Mouse (Mus musculus): ENCODE measurements around the gene Canx. TPM values are rescaled to one million over a fixed set of nuclear protein-coding genes. Genes with fewer than 3 reads are reported as not detected.

Gene Canx
- polyA plus RNA-seq, 1 experiment from 2014 or later, result 262 TPM

DNA sequence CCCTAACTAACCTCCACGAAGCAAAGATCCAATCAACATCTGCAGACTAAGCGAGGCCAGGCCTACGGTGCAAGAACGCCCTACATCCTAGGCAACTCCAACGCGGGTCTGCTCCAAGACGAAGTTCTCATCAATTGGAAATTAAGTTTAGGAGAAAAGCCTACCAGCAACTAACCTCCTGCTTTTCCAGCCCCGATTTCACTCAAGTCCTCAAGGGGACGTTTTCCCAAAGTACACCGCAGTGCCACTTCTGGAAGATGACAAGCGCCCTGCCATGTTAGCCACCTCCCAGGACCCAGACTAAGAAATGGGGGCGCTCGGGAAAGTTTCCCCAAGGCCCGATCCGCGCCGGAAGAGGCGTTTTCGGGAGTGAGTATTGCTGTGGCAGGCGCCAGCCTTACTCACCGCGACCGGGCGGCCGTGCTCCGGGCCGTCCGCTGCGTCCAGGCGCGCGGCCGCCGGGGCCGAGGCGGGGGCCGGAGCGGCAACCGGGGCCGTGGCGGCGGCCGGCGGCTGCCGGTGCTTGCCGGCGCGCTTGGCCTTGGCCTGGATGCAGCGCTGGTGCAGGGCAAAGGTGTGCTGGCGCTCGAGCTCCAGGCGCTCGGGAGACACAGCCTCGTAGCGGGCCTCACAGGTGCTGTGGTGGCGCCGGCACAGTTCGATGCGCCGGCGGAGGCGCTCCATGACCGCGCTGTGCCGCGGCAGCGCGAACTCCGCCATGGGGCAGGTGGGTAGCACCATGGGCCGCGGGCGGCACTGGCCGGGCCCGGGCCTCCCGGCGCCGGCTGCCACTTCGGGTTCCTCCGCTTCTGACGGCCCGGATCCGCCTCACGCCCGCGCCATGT is 33.9 kb downstream of the Canx start:
- peak overlapping the region; percentile 99 for H3K9ac ChIP-seq
- ATAC-seq (ENCODE audit: extremely low read depth, insufficient number of reproducible peaks, low FRiP score, low TSS enrichment), result peak; percentile 68

DNA sequence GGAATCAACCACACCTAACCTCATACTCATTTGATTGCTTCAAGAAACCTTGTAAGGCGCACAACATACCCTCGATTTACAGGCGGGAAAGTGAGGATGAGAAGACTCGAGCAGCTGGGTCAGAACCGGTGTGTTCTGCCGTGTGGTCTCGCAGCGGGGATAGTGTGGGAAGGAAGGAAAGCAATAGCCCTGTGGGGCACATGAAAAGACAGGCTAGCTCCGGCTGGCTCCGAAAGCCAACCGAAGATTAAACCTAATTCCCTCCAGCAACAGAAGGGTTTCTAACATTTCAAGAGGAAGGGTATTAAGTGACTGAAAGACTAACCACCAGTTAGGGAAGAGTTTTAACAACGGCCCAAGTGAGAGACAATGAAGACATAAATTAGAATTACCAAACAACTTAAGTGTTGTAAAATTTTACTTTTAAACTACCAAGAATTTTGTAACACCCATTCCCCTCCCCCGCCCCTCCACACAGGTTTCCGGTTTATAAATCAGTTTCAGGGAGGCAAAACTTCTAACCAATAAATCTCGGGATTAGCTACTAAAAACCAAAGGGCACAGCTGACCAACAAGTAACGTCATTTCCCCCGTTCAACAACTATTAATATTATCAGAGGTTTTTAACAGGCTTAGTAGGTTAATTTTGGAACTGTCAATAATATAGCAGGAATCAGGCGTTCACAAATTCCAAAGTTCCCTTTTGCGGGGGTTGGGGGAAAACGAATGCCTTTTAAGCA is 34.8 kb downstream of the Canx start:
- 16% methylated on average over 20 of the region's 20 CpGs for WGBS
- no peaks in the 10 kb centered on the region for H3K9me3 ChIP-seq
- H3K36me3 ChIP-seq, result peaks cover 57% of the 10 kb centered on the region
- peak overlapping the region; percentile 99 for H3K27ac ChIP-seq (replicated peaks)
- H3K9ac ChIP-seq, result peak overlapping the region; percentile 99
- peak overlapping the region; percentile 76 for H3K4me2 ChIP-seq
- peak overlapping the region; percentile 98 for H3K4me3 ChIP-seq
- ATAC-seq (ENCODE audit: extremely low read depth, insufficient number of reproducible peaks, low FRiP score, low TSS enrichment), result no peak
- H3K27me3 ChIP-seq (replicated peaks), result no peaks in the 10 kb centered on the region
- H3K4me1 ChIP-seq, result peaks cover 39% of the 10 kb centered on the region

More for the DNA sequence above, 33.9 kb downstream of the Canx start:
- Histone ChIP-seq H3K27me3 (replicated peaks) (no peaks in the 10 kb centered on the region), H3K27ac (replicated peaks) (peak overlapping the region; percentile 99), H3K36me3 (peaks cover 55% of the 10 kb centered on the region), H3K9me3 (no peaks in the 10 kb centered on the region), H3K4me2 (peak overlapping the region; percentile 76), H3K4me3 (peak overlapping the region; percentile 98), H3K4me1 (peaks cover 39% of the 10 kb centered on the region)
- under 1% methylated on average over 81 of the region's 85 CpGs for WGBS

DNA sequence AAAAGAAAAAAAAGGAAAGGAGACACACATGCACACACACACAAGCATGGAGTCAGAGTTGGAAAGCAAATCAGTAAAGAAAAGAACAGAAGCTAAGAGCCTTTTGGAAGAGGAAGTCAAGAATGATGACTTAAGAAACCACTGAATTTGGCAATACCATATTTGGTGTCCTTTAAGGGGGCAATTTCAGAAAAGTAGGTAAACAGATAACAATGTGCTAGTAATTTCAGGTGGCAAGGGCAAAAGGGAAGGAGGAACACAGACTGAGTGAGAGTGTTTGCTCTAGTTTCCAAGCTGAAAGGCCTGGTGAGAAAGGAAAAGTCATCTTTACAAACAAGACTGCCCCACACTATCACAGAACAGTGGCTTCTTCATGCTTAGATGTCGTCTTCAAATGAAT is 39.0 kb downstream of the Canx start:
- Histone ChIP-seq H3K27ac (replicated peaks) (no peak overlapping the region), H3K27me3 (replicated peaks) (no peaks in the 10 kb centered on the region), H3K36me3 (peaks cover 44% of the 10 kb centered on the region), H3K4me2 (no peak overlapping the region), H3K4me1 (peaks cover 32% of the 10 kb centered on the region), H3K4me3 (no peak overlapping the region), H3K9ac (no peak overlapping the region), H3K9me3 (no peaks in the 10 kb centered on the region)
- ATAC-seq (ENCODE audit: extremely low read depth, insufficient number of reproducible peaks, low FRiP score, low TSS enrichment), result no peak
- 88% methylated on average over 1 of the region's 1 CpGs for WGBS

DNA sequence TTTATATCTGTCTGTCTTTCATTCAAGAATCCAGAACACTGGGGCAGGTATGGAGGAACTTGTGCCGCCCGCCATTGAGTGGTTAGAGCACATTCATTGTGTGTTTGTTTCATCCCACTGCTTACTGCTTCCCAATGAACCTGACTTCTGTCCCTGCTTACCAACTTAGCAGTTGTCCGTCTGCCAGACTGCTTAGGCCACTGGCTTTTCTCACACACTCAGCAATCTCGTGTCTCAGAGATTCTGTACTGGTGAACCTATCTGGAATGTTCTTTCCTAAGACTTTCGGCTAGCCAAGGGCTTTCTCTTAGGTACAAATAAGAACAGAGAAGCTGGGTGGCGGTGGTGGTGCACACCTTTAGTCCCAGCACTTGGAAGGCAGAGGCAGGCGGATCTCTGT is 39.8 kb downstream of the Canx start:
- Histone ChIP-seq H3K9me3 (no peaks in the 10 kb centered on the region), H3K27ac (replicated peaks) (no peak overlapping the region), H3K4me1 (peaks cover 32% of the 10 kb centered on the region), H3K4me3 (no peak overlapping the region), H3K27me3 (replicated peaks) (no peaks in the 10 kb centered on the region), H3K9ac (no peak overlapping the region), H3K4me2 (no peak overlapping the region), H3K36me3 (peaks cover 51% of the 10 kb centered on the region)
- no peak for ATAC-seq (ENCODE audit: extremely low read depth, insufficient number of reproducible peaks, low FRiP score, low TSS enrichment)
- 86% methylated on average over 7 of the region's 7 CpGs for WGBS

DNA sequence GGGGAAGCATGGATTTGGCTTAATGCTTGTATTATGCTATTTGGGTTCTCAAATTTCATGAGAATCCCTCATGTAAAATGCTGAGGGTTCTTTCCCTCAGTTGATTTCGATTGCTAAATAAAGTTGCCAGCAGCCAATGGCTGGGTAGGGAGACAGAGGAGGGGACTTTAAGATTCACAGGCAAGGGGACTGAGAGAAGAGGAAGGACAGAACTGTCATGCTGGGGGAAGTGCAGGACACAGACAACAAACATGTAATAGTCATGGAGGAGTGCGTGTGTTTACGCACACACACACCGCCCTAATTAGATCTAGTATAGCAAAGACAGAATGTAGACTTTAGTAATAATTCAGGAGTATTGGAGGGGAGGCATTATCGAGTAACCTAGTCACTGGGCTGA is 40.2 kb downstream of the Canx start:
- Histone ChIP-seq H3K4me1 (peaks cover 28% of the 10 kb centered on the region), H3K36me3 (peaks cover 54% of the 10 kb centered on the region), H3K9ac (no peak overlapping the region), H3K9me3 (no peaks in the 10 kb centered on the region), H3K27ac (replicated peaks) (no peak overlapping the region), H3K4me3 (no peak overlapping the region), H3K4me2 (no peak overlapping the region), H3K27me3 (replicated peaks) (no peaks in the 10 kb centered on the region)
- no peak for ATAC-seq (ENCODE audit: extremely low read depth, insufficient number of reproducible peaks, low FRiP score, low TSS enrichment)
- WGBS, result 93% methylated on average over 5 of the region's 5 CpGs

DNA sequence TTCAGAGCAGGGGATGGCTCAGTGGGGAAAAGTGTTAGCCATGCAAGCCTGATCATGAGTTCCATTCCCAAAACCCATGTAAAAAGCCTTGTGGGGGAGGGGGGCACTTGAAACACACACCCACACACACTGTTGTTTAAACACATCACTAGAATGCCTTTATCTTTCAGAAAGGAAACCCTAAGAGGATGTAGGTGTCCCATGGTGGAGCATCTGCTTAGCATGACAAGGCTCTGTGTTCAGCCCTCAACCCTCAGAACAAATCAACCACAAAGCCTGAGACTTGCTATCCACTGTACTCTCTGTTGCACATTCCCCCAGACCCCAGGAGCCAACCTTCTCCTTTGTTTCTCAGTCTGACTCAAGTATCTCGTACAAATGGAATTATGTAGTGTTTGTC is 45.4 kb downstream of the Canx start:
- no peak overlapping the region for H3K4me3 ChIP-seq

DNA sequence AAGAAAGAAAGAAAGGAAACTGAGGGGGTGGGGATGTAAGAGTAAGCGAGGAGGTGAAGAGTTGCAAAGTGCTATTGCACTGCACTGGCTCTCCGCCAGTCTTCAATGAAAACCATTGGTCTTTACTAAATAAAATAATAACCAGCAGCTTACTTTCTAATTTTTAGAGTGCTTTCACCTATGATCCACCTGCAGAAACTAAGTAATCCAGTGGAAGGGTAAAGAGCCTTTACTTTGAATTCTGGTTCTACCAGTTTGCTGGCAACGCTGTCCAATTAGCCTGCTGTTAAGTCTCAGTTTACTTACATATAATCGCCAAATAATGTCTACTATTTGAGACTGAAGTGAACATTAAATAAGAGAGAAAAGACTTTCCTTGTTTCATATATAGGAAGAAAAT is 46.5 kb downstream of the Canx start:
- Histone ChIP-seq H3K27ac (replicated peaks) (no peak overlapping the region), H3K4me1 (peaks cover 39% of the 10 kb centered on the region), H3K4me3 (no peak overlapping the region), H3K4me2 (no peak overlapping the region), H3K9ac (no peak overlapping the region), H3K27me3 (replicated peaks) (no peaks in the 10 kb centered on the region), H3K36me3 (peaks cover 28% of the 10 kb centered on the region), H3K9me3 (no peaks in the 10 kb centered on the region)
- 85% methylated on average over 4 of the region's 4 CpGs for WGBS
- no peak for ATAC-seq (ENCODE audit: extremely low read depth, insufficient number of reproducible peaks, low FRiP score, low TSS enrichment)

More for the DNA sequence above, 45.4 kb downstream of the Canx start:
- Histone ChIP-seq H3K9me3 (no peaks in the 10 kb centered on the region), H3K9ac (no peak overlapping the region), H3K4me2 (no peak overlapping the region), H3K27me3 (replicated peaks) (no peaks in the 10 kb centered on the region), H3K27ac (replicated peaks) (no peak overlapping the region), H3K4me1 (peaks cover 29% of the 10 kb centered on the region), H3K36me3 (peaks cover 28% of the 10 kb centered on the region)
- ATAC-seq (ENCODE audit: extremely low read depth, insufficient number of reproducible peaks, low FRiP score, low TSS enrichment), result no peak
- 67% methylated on average over 1 of the region's 1 CpGs for WGBS

DNA sequence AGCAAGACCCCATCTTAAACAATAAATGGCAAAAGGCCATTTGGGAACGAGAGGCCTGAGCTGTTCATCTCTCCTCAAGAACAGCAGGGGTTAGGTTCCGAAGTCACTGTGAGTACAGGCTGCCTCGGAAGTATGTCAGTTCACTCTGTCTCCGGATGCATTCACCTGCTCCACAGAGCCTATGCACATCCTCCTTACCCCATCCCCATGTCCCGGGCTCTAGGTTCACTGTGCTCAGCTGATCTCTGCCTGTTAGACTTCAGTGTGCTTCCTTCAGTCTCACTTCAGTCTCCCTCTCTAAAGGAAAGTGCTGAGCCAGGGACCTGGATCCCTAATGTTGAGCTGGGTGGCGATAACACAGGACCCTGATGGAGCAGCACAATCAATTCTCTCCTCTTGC is 47.8 kb downstream of the Canx start:
- no peak overlapping the region for H3K4me3 ChIP-seq
- H3K27me3 ChIP-seq (replicated peaks), result no peaks in the 10 kb centered on the region
- no peak overlapping the region for H3K27ac ChIP-seq (replicated peaks)
- ATAC-seq (ENCODE audit: extremely low read depth, insufficient number of reproducible peaks, low FRiP score, low TSS enrichment), result no peak
- no peaks in the 10 kb centered on the region for H3K9me3 ChIP-seq
- WGBS, result 92% methylated on average over 6 of the region's 6 CpGs
- H3K4me1 ChIP-seq, result peaks cover 49% of the 10 kb centered on the region
- no peak overlapping the region for H3K9ac ChIP-seq
- H3K36me3 ChIP-seq, result peaks cover 23% of the 10 kb centered on the region
- no peak overlapping the region for H3K4me2 ChIP-seq

DNA sequence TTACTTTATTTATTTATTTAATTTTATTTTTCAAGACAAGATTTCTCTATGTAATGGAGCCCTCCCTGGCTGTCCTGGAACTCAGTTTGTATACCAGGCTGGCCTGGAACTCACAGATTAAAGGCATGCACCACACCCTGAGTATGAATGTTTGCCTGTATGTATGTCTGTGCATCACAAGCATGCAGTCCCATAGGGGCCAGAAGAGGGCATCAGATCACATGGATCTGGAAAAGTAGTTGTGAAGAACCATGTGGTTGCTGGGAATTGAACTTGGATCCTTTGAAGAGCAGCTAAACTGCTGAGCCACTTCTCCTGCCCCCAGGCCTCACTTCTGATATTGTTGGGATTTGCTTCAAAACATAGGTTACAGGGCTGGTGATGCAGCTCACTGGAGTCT is 48.4 kb downstream of the Canx start:
- Histone ChIP-seq H3K27me3 (replicated peaks) (no peaks in the 10 kb centered on the region), H3K36me3 (peaks cover 23% of the 10 kb centered on the region)
- no peak for ATAC-seq (ENCODE audit: extremely low read depth, insufficient number of reproducible peaks, low FRiP score, low TSS enrichment)

DNA sequence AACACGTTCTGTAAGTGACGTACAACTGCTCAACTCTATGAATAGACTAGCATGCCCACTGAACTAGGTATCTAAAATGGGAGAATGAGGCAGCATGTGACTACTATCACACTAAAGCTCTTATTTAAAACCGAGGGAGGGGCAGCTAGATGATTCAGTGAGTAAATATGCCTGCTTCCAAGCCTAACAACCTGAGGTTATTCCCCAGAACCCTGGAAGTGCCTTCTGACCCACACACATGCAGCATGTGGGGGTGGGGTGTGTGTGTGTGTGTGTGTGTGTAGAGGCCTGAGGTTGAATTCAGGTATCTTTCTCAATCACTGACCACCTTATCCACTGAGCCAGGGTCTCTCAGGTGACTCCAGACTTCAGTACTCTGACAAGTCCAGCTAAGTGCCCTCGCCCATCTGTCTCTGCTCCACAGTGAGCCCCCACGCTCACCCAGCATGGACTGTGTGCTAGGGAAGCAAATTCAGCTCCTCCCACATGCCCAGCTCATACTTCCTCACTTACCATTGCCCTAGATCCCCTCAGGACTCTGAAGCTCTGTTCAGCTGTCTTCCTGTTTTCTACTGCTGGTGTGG is 49.8 kb downstream of the Canx start:
- ATAC-seq (ENCODE audit: extremely low read depth, insufficient number of reproducible peaks, low FRiP score, low TSS enrichment), result peak; percentile 23; the same call in 1 of the 2 replicates
- H3K9me3 ChIP-seq, result no peaks in the 10 kb centered on the region
- H3K4me2 ChIP-seq, result peak overlapping the region; percentile 49
- no peak overlapping the region for H3K4me3 ChIP-seq
- H3K27me3 ChIP-seq (replicated peaks), result no peaks in the 10 kb centered on the region
- peak overlapping the region; percentile 80 for H3K27ac ChIP-seq (replicated peaks)
- H3K4me1 ChIP-seq, result peaks cover 68% of the 10 kb centered on the region
- peak overlapping the region; percentile 58 for H3K9ac ChIP-seq
- 31% methylated on average over 5 of the region's 5 CpGs for WGBS
- H3K36me3 ChIP-seq, result peaks cover 15% of the 10 kb centered on the region

More for the DNA sequence above, 48.4 kb downstream of the Canx start:
- Histone ChIP-seq H3K27ac (replicated peaks) (no peak overlapping the region), H3K4me2 (no peak overlapping the region), H3K9me3 (no peaks in the 10 kb centered on the region), H3K9ac (no peak overlapping the region), H3K4me3 (no peak overlapping the region), H3K4me1 (peaks cover 54% of the 10 kb centered on the region)

DNA sequence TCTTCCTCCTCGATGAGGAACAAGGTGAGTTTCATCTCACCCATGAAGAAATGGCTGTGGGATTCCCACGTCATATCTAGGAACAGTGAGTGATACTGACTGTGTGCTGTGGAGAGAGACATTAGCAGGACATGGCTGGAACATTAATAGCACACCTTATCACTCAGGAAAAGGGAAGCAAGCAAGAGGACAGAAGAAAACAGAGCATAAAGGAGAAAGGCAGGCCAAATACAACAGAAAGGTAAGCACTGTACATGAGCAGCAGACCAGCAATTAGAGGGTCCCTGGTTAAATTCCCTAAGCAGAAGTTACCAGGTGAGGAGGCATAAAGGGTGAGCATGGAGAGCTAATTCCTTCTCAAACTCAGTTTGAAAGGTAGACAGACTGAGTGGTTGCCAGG is 50.4 kb downstream of the Canx start:
- H3K4me1 ChIP-seq, result peaks cover 68% of the 10 kb centered on the region
- no peak for ATAC-seq (ENCODE audit: extremely low read depth, insufficient number of reproducible peaks, low FRiP score, low TSS enrichment)
- WGBS, result 40% methylated on average over 2 of the region's 2 CpGs
- 0 out of 2 replicates have a peak overlapping the region, but pooled peaks have one; percentile 11 for H3K9ac ChIP-seq
- peak overlapping the region; percentile 49 for H3K4me2 ChIP-seq
- H3K36me3 ChIP-seq, result peaks cover 13% of the 10 kb centered on the region
- H3K27ac ChIP-seq (replicated peaks), result peak overlapping the region; percentile 80
- H3K9me3 ChIP-seq, result no peaks in the 10 kb centered on the region
- no peak overlapping the region for H3K4me3 ChIP-seq
- H3K27me3 ChIP-seq (replicated peaks), result no peaks in the 10 kb centered on the region

All from heart, embryonic 13.5 days (tissue).